Mouse (Mus musculus) myocyte (in vitro differentiated cells): Measurements from ENCODE around the gene Rgs6. TPM values are rescaled to one million over a fixed set of nuclear protein-coding genes. Genes with fewer than 3 reads are reported as not detected.

Experiments used
- H3K27me3 ChIP-seq: one replicate; pipeline ENCODE4 v1.6.1; 2011; ENCODE audit not compliant: control insufficient read depth, insufficient read depth, insufficient read length
- H3K36me3 ChIP-seq: one replicate; pipeline ENCODE4 v1.6.1; 2011; ENCODE audit not compliant: control insufficient read depth, insufficient read depth
- H3K4me2 ChIP-seq: one replicate; pipeline ENCODE4 v1.6.1; 2011; ENCODE audit warnings: low read depth, control low read depth
- H3K4me3 ChIP-seq: one replicate; pipeline ENCODE4 v1.5.1; 2011; ENCODE audit warnings: mild to moderate bottlenecking, control low read depth, moderate library complexity
- H3K79me2 ChIP-seq: one replicate; pipeline ENCODE4 v1.6.1; 2011; ENCODE audit not compliant: control insufficient read depth, insufficient read depth
- H3ac ChIP-seq: one replicate; pipeline ENCODE4 v1.6.1; 2011; ENCODE audit not compliant: control insufficient read depth, insufficient read length
- CEBPB ChIP-seq: IDR thresholded peaks from 2 replicates; pipeline ENCODE4 v1.6.1; 2011; ENCODE audit warnings: mild to moderate bottlenecking, moderate library complexity; ENCODE audit not compliant: poor library complexity, insufficient read depth, severe bottlenecking
- E2F4 ChIP-seq: IDR thresholded peaks from one replicate; pipeline ENCODE4 v1.6.1; 2011; ENCODE audit warnings: mild to moderate bottlenecking, control low read depth, moderate library complexity; ENCODE audit not compliant: insufficient read depth
- MAX ChIP-seq: IDR thresholded peaks from one replicate; pipeline ENCODE4 v1.6.1; 2011; ENCODE audit warnings: low read depth, mild to moderate bottlenecking, control low read depth
- MYOD1 ChIP-seq, 3 experiments: IDR thresholded peaks; one replicate each; pipeline ENCODE4 v1.6.1; 2011; ENCODE audit warnings: control low read depth in 2 of 3, low read depth in 2 of 3, mild to moderate bottlenecking in 2 of 3, moderate library complexity in 1 of 3; ENCODE audit not compliant: insufficient read length in 2 of 3, control insufficient read depth in 1 of 3
- MYOG ChIP-seq, 3 experiments: IDR thresholded peaks; one replicate each; pipeline ENCODE4 v1.6.1; 2011; ENCODE audit warnings: control low read depth in 2 of 3, low read depth in 2 of 3, mild to moderate bottlenecking in 2 of 3; ENCODE audit not compliant: insufficient read length in 2 of 3, control insufficient read depth in 1 of 3, insufficient read depth in 1 of 3
- POLR2A ChIP-seq: IDR thresholded peaks from one replicate; pipeline ENCODE4 v1.6.1; 2011; ENCODE audit warnings: low read depth, mild to moderate bottlenecking, control low read depth, moderate library complexity; ENCODE audit not compliant: insufficient read length
- POLR2AphosphoS2 ChIP-seq: IDR thresholded peaks from one replicate; pipeline ENCODE4 v1.6.1; 2011; ENCODE audit warnings: low read depth, control low read depth; ENCODE audit not compliant: insufficient read length
- REST ChIP-seq: IDR thresholded peaks from one replicate; pipeline ENCODE4 v1.6.1; 2011; ENCODE audit warnings: mild to moderate bottlenecking, control low read depth, moderate library complexity; ENCODE audit not compliant: insufficient read depth, insufficient read length
- SRF ChIP-seq: IDR thresholded peaks from one replicate; pipeline ENCODE4 v1.6.1; 2011; ENCODE audit warnings: low read depth; ENCODE audit not compliant: control insufficient read depth, insufficient read length
- TCF12 ChIP-seq: IDR thresholded peaks from one replicate; pipeline ENCODE4 v1.6.1; 2011; ENCODE audit warnings: mild to moderate bottlenecking, control low read depth; ENCODE audit not compliant: poor library complexity, insufficient read depth, severe bottlenecking
- TCF3 ChIP-seq: IDR thresholded peaks from one replicate; pipeline ENCODE4 v1.6.1; 2011; ENCODE audit warnings: low read depth, control low read depth; ENCODE audit not compliant: insufficient read length
- USF1 ChIP-seq: IDR thresholded peaks from one replicate; pipeline ENCODE4 v1.6.1; 2011; ENCODE audit warnings: low read depth, mild to moderate bottlenecking, control low read depth, moderate library complexity
- polyA plus RNA-seq: library from polyadenylated mRNA; unstranded; fragments of >200 nt; fragmentation: generic; extraction: Trizol; gene quantifications from one replicate; pipeline ENCODE4 v1.2.1, GENCODE M21; 2012; ENCODE audit warnings: missing spikeins

The Rgs6 gene
- polyA plus RNA-seq, 1 experiment, result not detected

DNA sequence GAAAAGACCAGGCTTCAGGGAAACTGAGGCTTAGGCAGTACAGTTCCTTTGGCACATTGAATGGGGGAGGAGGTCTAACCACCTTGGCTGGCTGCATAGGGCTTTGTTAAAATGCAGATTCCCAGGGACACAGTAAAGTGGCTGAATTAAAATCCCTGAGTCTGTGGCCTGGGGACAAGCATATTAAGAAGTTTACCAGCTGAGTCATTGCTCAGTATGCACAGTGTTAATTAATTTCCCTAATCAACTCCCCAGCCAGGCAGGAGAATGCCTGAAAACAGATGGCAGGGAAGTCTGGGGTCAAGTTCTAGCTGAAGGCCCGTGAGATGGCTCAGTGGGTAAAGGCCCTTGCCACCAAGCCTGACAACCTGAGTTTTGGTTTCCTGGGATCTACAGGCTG is 15.2 kb downstream of the Rgs6 start:
- no peak for TF ChIP-seq TCF3
- TF ChIP-seq E2F4, result no peak
- TF ChIP-seq REST, result no peak
- no peak for TF ChIP-seq POLR2AphosphoS2

DNA sequence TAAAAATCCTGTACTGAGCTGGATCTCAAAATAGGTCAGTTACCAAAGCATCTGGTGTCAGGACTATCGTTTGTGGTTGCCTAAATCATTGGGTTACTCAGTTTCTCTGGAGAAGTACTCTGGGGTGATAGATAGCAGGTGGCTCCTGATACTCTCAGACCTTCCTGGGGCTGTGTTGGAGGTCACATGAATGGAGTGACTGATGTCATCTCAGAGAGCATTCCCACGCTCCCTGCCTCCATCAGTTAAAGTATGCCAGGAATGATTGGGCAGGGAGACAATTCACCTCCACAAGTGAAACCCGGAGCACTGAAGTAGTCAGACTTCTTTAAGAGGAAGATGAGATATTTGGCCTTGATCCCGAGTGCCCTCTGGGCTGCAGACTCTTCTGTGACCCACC is 15.9 kb downstream of the Rgs6 start:
- no peak overlapping the region for H3K4me3 ChIP-seq
- H3K4me2 ChIP-seq, result no peak overlapping the region
- H3K27me3 ChIP-seq, result no peaks in the 10 kb centered on the region
- no peaks in the 10 kb centered on the region for H3K36me3 ChIP-seq
- H3K79me2 ChIP-seq, result no peaks in the 10 kb centered on the region
- TF ChIP-seq MAX (no peak), POLR2A (no peak), CEBPB (no peak), TCF12 (no peak), SRF (no peak)
- no peak overlapping the region for H3ac ChIP-seq

More for the DNA sequence above, 15.2 kb downstream of the Rgs6 start:
- no peaks in the 10 kb centered on the region for H3K79me2 ChIP-seq
- H3K4me2 ChIP-seq, result no peak overlapping the region
- no peak overlapping the region for H3K4me3 ChIP-seq
- no peaks in the 10 kb centered on the region for H3K36me3 ChIP-seq
- H3ac ChIP-seq, result no peak overlapping the region
- no peaks in the 10 kb centered on the region for H3K27me3 ChIP-seq

DNA sequence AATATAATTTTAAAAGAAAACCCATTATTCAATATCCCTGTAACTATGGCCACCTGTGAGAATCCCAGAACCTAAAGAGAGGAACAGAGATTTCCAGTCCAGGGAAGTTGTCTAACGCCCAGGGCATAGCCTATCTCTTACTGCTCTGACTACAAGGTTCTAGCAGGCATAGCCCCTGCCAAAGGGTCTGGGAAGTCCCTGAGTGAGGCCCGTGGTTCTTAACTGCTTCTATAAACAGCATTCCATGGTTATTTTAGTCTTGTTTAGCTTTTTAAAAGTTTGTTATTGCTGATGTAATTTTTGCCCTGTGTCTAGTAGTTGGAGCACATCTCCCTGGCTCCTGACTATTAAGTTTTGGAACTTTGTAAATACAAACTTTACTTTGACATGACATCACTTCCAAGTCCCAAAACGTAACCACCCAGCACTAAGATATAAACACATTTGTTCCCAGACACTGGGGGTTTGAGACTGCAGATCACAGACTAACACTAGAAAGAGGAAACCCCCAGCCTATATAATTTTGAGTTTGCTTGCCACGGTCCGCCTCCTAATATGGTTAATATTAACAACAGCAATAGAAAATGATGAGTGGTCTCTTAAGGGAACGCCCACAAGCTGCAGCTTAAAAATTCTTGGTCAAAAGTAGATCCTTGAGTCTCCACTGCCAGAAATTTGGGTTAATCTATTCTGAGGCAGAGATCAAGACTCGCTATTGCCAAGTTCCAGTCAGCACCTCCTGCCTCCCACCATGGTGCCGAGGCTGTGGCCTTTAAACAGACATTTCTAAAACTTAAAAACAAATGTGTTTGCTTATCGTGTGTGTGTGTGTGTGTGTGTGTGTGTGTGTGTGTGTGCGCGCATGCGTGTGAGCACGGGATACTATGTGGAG is 24.9 kb downstream of the Rgs6 start:
- Histone ChIP-seq H3ac (no peak overlapping the region), H3K79me2 (no peaks in the 10 kb centered on the region), H3K4me2 (no peak overlapping the region), H3K27me3 (peaks cover 11% of the 10 kb centered on the region), H3K4me3 (no peak overlapping the region), H3K36me3 (no peaks in the 10 kb centered on the region)
- TF ChIP-seq MYOG (IDR thresholded peaks at IDR 0.05; ENCODE audit: control insufficient read depth in 1 of 3, insufficient read depth in 1 of 3, insufficient read length in 2 of 3, low read depth in 2 of 3), result no peak

DNA sequence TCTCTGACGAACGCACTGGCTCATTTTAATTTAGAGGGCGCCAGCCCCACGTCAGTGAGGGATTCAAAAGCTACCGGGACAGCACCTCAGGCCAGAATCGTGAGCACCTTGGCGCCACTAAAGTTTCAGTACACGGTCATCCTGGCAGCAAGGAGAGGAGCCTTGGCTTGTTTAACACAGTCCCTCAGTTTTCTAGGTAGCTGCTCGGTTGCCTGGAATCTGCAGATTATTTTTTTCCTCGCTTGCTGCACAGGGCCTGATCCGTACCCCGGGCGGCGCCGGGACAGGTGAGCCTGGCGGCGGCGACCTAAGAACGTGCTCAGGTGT is 28.4 kb downstream of the Rgs6 start:
- H3K79me2 ChIP-seq, result no peaks in the 10 kb centered on the region
- H3K4me3 ChIP-seq, result no peak overlapping the region
- no peak overlapping the region for H3K4me2 ChIP-seq
- peaks cover 11% of the 10 kb centered on the region for H3K27me3 ChIP-seq
- no peaks in the 10 kb centered on the region for H3K36me3 ChIP-seq
- TF ChIP-seq REST (no peak), SRF (no peak), CEBPB (no peak), E2F4 (no peak), MYOG (IDR thresholded peaks at IDR 0.05; ENCODE audit: control insufficient read depth in 1 of 3, insufficient read depth in 1 of 3, insufficient read length in 2 of 3, low read depth in 2 of 3) (no peak), TCF12 (no peak), MAX (no peak), MYOD1 (IDR thresholded peaks at IDR 0.05; ENCODE audit: control insufficient read depth in 1 of 3, insufficient read length in 2 of 3, low read depth in 2 of 3) (no peak), POLR2AphosphoS2 (no peak), POLR2A (no peak), USF1 (no peak), TCF3 (no peak)
- no peak overlapping the region for H3ac ChIP-seq

DNA sequence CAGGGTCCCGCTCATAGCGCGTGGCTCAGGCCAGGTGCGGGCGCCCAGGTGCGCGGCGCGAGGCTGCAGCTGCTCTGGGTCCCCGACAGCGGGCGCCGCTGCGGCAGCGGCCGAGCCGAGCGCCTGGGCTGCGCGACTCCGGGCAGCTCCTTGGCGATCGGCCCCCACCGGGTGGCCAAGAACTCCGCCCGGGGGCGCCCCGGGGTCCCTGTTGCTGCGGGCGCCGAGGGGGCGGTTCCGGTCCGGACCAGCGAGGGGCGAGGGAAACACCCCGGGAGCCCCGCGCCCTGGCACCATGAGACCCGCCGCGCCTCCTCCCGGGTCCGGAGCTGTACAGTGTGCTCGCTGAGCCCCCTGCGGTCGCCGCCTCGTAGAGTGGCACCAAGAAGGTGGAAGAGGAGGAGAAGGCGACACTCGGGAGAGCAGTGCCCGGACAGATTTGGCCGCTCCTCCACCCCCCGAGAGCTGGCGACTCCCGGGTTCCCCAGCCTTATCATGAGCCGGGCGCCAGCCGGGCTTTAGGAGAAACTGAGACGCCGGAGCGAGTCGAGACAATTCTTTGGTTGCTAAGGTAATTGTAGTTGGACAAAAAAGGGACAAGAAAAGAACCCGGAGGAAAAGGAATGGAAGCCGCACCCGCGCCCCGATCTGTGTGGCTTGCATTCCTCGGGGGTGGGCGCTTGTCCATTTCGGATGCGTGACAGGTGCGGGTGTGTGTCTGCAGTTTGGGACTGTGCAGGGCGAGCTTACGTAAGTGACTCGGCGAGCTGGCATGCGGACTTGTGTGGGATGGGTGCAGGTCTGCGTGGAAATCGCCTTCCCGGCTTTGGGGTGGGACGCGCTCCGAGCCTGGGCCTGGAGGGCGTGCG is 29.0 kb downstream of the Rgs6 start:
- Histone ChIP-seq H3K27me3 (peaks cover 11% of the 10 kb centered on the region), H3K36me3 (no peaks in the 10 kb centered on the region), H3K4me2 (no peak overlapping the region), H3ac (no peak overlapping the region), H3K79me2 (no peaks in the 10 kb centered on the region), H3K4me3 (no peak overlapping the region)
- TF ChIP-seq MAX (no peak), MYOD1 (IDR thresholded peaks at IDR 0.05; ENCODE audit: control insufficient read depth in 1 of 3, insufficient read length in 2 of 3, low read depth in 2 of 3) (no peak), SRF (no peak), REST (no peak), POLR2AphosphoS2 (no peak), TCF12 (no peak), POLR2A (no peak), MYOG (IDR thresholded peaks at IDR 0.05; ENCODE audit: control insufficient read depth in 1 of 3, insufficient read depth in 1 of 3, insufficient read length in 2 of 3, low read depth in 2 of 3) (no peak), USF1 (no peak), CEBPB (no peak), E2F4 (no peak), TCF3 (no peak)
